Mouse (Mus musculus) layer of hippocampus, adult 18-20 months (tissue): ENCODE results near the gene Gm45902. TPM values are rescaled to one million over a fixed set of nuclear protein-coding genes. Genes with fewer than 3 reads are reported as not detected.

Experiments used
- DNase-seq, 2 experiments: peaks; one replicate each; pipeline ENCODE4 v3.0.0; 2022; ENCODE audit warnings: low spot score in 2 of 2
- long read RNA-seq: library from polyadenylated mRNA; stranded (forward); transcript quantifications from one replicate; pipeline ENCODE4 v2.0.0, GENCODE M21; 2021
- total RNA-seq, 2 experiments: library from RNA; stranded (reverse); gene quantifications; 2 replicates each; pipeline ENCODE4 v1.2.3; 2021

Gm45902 gene
- total RNA-seq, result 1 to 10 TPM; 4.7 TPM
- long read RNA-seq, full-length matches to known transcripts, result 6 of 6 reads
- long read RNA-seq, partial matches to known transcripts, result 0 of 6 reads
- long read RNA-seq, other reads (novel, unspliced or antisense), result 0 of 6 reads

DNA sequence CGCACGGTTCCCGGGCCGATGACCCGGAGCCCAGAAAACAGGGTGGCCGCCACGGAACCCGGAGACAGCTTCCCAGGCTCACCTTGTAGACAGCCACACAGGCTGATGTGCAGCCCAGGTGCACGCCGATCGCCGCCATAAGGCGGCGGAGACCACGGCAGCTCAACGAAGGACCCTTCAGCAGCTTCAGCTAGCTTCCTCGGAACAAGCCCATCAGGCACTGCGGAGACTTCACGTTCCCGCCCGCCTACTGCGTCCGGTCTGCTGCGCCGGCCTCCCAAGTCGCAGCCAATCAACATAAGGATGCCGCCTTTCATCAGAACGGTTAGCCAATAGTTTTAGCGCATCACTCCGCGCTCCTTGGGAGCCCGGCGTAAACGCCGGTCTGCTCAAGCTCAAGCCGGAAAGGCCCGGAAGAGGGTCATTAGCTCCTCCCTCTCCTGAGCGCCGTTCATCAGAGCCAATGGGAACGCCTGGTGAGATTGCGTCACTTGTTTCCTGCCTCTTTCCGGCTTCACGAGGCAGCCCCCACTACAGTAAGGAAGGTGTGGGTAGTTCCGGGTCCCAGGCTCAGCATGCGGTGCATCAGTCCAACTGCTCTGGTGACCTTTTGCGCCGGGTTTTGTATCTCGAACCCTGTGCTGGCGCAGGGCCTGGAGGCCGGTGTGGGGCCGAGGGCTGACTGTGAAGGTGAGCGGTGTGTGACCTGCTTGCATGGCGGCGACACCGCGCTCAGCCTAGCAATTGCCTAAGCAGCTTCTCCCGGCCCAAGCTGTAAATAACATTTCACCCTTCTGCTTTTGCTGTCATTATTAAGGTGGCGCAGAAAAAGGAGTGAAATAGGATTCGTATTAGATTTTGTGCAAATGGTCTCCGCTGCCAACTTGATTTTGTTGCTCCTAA lies at the start of gene Gm45902, which contains the start of the genes Hspa14 and Cdnf:
Gene Gm45902, minus strand, starts transcription at position 239 of the 903 bp plus-strand sequence.
Gene Hspa14, minus strand, starts transcription at position 263 of the 903 bp plus-strand sequence.
Gene Cdnf, plus strand, starts transcription at position 479 of the 903 bp plus-strand sequence.
- DNase-seq, result peak; percentile 98

DNA sequence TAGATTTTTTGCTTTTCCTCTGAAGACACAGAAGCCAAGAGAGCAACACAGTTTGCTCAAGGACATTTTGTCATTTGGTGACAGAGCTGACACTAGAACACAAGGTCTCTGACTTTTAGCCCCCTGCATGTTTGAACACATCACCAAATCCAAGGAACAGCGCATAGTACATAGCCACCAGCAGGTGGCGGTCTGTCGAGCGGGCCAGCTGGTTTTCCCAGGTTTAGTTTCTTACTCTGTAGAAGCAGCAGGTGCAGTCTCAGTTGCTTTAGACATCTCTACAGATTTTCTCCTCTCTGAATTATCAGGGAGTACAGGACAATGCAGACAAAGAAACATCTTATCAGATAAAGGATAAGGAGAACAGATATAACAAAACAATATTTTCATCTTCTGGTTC lies 34.0 kb upstream of the Gm45902 start:
- peak; percentile 10 to 74 for DNase-seq

DNA sequence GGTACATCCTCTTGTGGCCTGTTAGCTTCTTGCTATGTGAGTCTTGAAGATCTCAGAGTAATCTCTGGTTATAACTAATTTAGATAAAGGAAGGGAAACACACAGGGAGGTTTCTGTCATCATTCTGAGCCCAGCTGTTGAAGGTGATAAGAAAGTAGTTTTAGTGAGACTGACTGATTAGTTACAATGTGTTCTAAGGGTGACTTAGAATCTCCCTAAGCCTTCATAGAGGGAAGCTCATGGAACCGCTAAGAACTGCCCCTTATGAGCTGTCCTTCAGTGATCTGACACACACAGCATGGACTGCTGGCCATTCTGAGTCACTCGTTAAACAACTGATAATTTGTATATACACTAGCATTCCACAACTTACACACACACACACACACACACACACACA lies 33.5 kb upstream of the Gm45902 start:
- DNase-seq, result no peak

DNA sequence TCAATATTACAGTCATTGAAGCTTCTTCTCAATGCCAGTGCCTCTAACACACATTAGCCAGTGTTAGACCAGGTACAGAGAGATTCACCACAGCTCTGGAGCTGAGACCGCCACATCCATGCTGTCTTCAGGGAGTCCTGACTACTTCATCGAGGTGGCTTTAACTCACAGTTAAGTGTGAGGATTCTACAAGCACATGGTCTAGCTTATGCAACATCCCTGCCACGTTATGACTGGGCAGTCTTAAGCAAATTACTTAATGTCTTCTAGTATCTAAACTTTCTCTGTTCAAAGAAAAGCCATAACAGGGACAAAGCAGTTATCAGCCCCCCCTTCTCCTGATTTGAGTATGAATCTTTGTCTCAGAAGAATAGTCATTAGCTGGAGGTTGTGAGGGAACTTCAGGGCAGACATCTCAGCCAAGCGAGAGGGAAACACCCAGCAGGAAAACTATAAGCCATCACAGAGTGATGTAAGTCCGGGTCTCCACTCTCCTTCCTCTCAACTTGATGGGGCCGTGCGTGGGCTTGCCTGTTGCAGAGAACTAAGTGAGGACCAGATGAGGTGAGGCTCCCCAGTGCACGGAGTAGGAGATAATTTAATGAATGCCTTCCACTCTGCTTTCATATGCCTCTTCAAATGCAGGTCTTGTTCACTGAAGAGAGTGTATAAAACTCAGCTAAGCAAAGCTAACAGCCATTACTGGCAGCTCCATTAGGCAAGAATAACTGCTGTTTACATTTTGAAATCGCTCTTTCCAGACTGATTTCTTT lies 28.9 kb upstream of the Gm45902 start:
- no peak for DNase-seq

DNA sequence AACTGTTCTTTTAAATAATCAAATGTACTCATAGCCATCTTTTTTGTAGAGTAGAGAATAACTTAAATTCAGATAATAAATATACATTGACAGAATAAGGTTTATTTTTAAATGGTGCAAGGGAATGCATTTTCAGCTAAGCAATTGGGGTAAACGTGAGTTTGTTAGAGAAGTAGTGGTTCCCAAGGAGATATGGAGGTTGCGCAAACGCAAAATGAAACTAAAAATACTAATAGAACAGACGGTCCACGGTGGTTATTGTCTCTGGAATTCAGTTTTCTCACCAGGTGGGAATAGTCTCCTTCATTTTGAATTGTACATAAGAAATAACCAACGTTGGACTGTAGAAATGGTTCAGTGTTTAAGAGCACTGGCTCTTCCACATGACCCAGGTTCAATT lies 13.7 kb upstream of the Gm45902 start:
- no peak for DNase-seq

DNA sequence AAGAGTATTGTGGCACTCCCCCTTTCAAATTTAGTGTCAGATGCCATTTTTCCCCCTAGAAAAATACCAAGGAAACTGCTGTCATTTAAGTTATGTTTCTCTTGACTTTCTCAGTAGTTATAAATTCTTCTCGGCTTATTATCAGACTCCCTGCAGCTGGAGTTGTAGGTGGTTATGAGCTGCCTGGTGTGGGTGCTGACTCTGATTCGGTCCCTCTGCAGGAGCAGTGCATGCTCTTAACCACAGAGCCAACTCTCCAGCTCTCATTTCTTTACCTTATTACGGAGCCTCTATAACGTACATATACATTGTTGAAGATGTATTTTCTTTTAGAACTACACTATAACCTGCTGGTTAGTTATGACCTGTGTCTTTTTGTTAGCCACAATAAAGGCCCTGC lies 10.0 kb upstream of the Gm45902 start:
- no peak for DNase-seq

DNA sequence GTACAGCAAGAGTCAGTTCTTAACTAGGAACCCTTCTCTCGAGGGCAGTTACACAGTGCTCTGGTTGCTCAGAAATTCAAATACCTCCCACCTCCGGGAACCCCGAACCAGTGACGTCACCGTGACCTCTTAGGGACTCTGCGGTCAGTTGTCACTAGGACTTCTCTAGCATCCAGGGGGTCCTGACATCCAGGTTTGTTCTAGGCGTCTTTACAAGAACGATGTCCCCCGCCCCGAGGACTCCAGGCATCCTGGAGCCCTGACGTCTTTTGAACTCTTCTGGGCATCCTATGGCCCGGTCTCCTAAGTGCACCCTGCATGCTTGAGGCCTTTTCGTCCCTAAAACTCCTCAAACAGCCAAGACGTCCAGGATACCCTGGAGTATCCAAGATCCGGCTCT lies 514 bp downstream of the Gm45902 start:
- no peak for DNase-seq

DNA sequence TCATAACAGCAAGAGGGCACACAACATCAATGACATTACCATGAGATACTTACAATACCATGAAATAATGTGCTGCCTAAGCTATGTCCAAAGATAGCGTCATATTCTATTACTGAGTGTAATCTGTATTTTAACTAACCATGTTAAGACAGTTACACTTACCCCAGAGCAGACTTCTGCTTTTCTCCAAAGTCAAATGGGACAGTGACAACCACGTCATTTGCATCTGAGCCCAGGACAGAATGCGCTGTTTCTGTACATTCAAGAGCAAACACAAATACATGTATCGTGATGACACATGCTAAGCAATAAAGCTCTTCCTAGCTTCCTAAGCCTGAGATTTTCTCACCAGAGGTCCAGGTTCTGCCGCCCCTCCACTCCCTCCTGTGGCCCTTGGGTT lies 11.7 kb downstream of the Gm45902 start:
- no peak for DNase-seq

DNA sequence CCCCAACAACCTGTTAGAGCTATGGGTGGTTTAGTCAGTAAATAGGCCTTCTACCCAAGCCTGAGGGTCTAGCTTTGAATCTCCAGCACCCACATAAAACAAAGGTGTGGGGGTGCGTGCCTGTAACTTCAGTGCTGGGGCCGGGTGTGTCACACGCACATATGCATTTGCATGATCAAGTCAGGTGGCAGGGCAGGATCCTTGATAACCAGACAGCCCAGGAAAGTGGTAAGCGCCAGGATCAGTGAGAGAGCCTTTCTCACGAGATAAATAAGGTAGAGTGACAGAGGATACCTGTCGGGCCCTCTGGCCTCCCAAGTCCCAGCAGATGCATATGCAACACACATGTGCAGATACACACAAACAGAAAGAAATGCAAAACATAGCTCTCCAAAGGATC lies 13.0 kb downstream of the Gm45902 start:
- no peak for DNase-seq

DNA sequence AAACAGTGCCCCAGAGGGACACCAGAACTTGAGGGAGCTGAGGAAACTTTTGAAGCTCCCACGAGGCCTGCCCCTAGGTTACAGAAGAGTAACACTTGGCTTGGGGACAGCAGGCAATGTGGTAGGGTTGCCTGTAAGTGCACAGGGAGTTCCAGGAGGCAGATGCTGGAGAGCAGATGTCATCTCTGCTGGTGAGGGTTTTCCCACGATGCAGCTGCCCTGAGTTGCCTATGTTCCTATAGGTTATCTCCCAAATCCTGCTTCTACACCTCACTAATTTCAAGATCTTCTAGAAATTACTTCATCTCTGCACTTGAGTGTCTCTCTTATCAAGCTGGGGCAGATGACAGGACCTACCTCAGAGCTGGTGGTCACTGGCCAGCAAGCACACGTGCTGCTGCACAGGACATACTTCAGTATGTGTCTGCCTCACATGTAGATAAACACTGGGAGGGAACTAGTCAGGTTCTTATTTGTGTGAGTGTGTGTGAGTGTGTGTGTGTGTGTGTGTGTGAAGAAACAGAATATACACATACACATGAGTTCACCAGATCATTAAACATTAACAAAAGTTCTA lies 18.7 kb downstream of the Gm45902 start:
- DNase-seq, result no peak

DNA sequence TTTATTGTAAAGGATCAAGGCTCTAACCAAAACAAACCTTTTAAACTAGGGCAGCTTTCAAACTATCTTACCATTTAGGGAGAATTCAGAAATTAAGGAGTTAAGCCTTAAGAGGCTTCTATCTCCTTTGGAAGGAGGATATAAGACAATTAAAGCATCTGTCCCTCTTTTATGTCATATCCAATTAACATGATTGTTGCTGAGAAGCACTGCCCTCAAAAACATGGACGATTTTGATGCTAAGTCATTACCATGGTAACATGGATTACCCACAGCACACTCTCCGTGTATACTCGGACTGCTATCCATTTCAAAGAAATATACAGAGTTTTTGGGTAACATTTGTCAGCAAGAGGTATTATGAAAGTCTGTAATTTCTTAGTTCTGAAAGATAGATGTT lies 22.8 kb downstream of the Gm45902 start:
- DNase-seq, result no peak

DNA sequence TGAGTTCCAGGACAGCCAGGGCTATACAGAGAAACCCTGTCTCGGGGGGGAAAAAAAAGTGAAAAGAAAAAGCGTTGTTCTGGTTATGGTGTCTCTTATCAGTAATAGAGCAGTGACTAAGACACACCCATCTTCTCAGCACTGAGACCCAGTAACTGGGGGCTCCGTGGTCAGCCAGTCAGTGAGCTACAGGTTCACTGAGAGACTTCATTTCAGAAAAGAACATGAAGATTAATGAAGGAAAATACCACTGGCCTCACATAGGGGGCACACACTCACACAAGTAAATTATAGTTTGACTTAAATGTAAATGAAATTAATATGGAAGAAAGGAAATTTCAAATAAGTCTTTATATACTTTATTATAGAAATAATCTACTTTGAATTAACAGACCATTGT lies 32.4 kb downstream of the Gm45902 start:
- no peak for DNase-seq

DNA sequence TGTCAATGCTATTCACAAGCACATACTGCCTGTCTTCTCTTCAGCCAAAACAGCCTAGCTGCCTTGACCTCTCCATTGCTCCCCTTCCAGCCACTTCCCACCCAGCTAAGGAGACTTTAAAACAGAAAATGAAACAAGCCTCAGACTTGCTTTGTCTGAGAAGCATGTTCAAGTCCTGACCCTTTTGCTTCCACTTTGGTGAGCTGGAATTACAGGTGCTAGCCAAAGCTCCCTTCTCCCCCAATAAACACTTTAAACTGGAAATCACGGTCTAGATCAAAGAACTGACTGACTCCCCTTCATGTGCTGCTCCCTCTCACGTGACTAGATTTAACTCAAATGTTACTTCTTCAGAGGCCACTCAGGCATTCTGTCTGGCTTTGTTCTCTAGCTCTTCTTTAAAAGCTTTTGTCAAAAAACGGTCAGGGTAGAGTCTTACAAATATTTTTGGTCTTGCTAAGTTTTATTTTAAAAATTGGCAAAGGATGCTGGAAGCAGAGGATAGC lies 36.8 kb downstream of the Gm45902 start:
- DNase-seq, result no peak

DNA sequence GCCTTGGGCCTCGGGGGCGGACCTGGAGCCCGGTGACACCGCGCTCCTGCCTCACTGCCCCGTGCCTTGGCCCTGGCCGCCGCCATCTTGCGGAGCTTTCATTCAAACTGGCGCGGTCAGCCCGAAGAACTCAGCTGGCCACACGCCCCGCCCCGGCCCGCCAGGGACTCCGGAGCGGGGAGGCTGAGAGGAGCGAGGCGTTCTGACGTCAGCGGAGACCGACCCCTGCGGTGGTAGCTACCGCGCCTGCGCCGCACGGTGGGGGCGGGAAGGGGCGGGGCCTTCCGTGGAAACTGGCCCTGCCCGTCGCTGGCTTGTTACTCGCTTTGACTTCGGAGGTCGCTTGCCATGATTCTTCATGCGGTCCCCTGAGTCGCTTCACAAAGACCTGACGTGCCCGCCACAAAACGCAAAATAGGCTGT lies 37.7 kb downstream of the Gm45902 start, which contains the start of gene Suv39h2:
Gene Suv39h2, minus strand, starts transcription at position 171 of the 423 bp plus-strand sequence.
- DNase-seq, result peak; percentile 95 to 97

DNA sequence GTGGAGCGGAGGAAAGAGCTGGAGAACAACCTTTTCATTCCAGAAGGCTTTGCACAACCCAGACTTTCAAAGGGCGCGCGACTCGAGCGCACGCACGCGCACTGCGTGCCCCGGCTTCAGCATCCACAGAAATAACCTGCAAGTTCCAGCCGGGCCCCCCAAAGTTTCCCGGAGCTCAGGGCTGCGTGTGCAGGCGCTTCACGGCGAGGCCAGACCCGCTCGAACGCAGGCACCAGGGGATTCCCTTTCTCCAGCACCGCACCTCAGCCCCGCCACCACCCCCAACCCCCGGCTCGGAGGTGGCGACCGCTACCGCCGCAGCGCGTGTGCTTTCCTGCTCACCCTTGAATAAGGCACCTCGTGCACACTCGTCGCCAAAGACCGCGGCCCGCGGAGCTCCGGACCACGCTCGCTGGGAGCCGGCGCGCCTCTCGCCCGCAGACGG lies 38.2 kb downstream of the Gm45902 start:
- DNase-seq, result peak; percentile 33 to 65

DNA sequence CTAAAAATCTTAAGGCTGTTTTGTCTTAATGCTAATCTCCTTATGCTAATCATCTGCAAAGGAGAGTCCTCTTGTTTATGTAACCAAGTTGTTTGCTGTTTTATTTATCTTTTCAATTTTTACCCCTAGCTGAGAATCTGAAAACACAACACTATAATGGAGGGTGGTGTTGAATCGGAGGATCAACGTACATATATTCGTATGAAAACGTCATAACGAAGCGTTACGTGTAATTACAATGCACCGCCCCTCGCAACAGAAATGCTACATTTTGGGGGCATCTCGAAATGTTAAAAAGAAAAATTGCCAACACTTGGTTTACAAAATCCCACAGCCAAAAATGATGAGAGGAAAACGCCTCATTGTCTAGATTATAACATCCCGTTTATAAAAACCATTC lies 38.7 kb downstream of the Gm45902 start:
- DNase-seq, result no peak

DNA sequence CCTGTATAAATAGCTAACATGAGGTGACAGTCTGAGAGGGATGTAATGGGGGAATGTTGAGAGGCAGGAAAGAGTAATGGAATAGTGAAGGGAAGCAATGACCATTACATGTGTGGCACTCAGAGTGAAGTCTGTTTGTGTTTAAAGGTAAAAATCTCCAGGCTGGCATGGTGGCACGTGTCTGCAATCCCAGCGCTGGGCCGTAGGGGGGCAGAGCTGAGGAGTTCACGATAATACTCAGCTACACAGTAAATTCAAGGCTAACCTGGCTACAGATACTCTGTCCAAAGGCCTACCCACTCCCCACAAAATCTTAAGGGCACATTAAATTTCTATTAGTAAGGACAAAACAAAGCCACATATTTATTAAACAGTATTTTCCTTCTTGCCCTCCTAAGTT lies 56.0 kb downstream of the Gm45902 start:
- DNase-seq, result no peak
